Mouse (Mus musculus): ENCODE measurements around the gene Gm5741. TPM values are rescaled to one million over a fixed set of nuclear protein-coding genes. Genes with fewer than 3 reads are reported as not detected.
A peak's percentile ranks its signal among the peaks of the same experiment; 100 is the strongest.

Gene Gm5741
- total RNA-seq, 2 experiments from 2014 or later: not detected

GRCm38 (mm10) chr8:85074617-85075016 is 6.8 kb upstream of the Gm5741 start:
- intact Hi-C loops (cut with DNase I): loop anchor here (5.0 kb wide), 1 partner anchor 213 kb away; no protein-coding TSS in a partner anchor
- DNase-seq: no peak

GRCm38 (mm10) chr8:85074167-85074566 is 6.4 kb upstream of the Gm5741 start:
- DNase-seq: no peak
- intact Hi-C loops (cut with DNase I): no loop called here

GRCm38 (mm10) chr8:85073041-85073612 is 5.3 kb upstream of the Gm5741 start:
- DNase-seq: no peak
- intact Hi-C loops (cut with DNase I): no loop called here

- DNase-seq: no peak
- intact Hi-C loops (cut with DNase I): no loop called here
Observed at GRCm38 (mm10) chr8:85072364-85072929, 4.7 kb upstream of the Gm5741 start.

- peak; percentile 88 to 92 for DNase-seq
- intact Hi-C loops (cut with DNase I): no loop called here
Observed at GRCm38 (mm10) chr8:85071514-85072281, 3.9 kb upstream of the Gm5741 start, which contains the start of gene Dhps. TSS of gene Dhps (plus strand) at chr8:85071757.

- no peak for DNase-seq
- intact Hi-C loops (cut with DNase I): no loop called here
Observed at GRCm38 (mm10) chr8:85071041-85071440, 3.3 kb upstream of the Gm5741 start.

- DNase-seq: no peak
- intact Hi-C loops (cut with DNase I): no loop called here
Observed at GRCm38 (mm10) chr8:85067155-85067554, 627 bp downstream of the Gm5741 start.

- no peak for DNase-seq
- intact Hi-C loops (cut with DNase I): no loop called here
Observed at GRCm38 (mm10) chr8:85065213-85065612, 2.6 kb downstream of the Gm5741 start.

GRCm38 (mm10) chr8:85062603-85063002 is 5.2 kb downstream of the Gm5741 start:
- intact Hi-C loops (cut with DNase I): no loop called here
- no peak for DNase-seq

GRCm38 (mm10) chr8:85059879-85060616 is 7.7 kb downstream of the Gm5741 start, which contains the start of gene Fbxw9:
TSS of gene Fbxw9 (plus strand) at chr8:85060055.
- intact Hi-C loops (cut with DNase I): no loop called here

GRCm38 (mm10) chr8:85057367-85057766 is 10.4 kb downstream of the Gm5741 start:
- no peak for DNase-seq
- intact Hi-C loops (cut with DNase I): no loop called here

More at GRCm38 (mm10) chr8:85059879-85060616, 7.7 kb downstream of the Gm5741 start, which contains the start of gene Fbxw9:
- peak; percentile 82 to 91 for DNase-seq

- intact Hi-C loops (cut with DNase I): no loop called here
- DNase-seq: no peak
Observed at GRCm38 (mm10) chr8:85043619-85044018, 24.2 kb downstream of the Gm5741 start.

- DNase-seq: peak; percentile 53 to 59
- intact Hi-C loops (cut with DNase I): no loop called here
Observed at GRCm38 (mm10) chr8:85037681-85038531, 29.9 kb downstream of the Gm5741 start.

- no peak for DNase-seq
- intact Hi-C loops (cut with DNase I): no loop called here
Observed at GRCm38 (mm10) chr8:85037366-85037680, 30.5 kb downstream of the Gm5741 start.

GRCm38 (mm10) chr8:85036718-85037365 is 30.9 kb downstream of the Gm5741 start, which contains the start of gene Tnpo2:
TSS of gene Tnpo2 (plus strand) at chr8:85036915.
- DNase-seq: peak; percentile 87 to 89
- intact Hi-C loops (cut with DNase I): no loop called here

GRCm38 (mm10) chr8:85036381-85036717 is 31.4 kb downstream of the Gm5741 start:
- DNase-seq: no peak
- intact Hi-C loops (cut with DNase I): no loop called here

- peak in 1 of 2 experiments; percentile 23 for DNase-seq
- intact Hi-C loops (cut with DNase I): no loop called here
Observed at GRCm38 (mm10) chr8:85035728-85036310, 32.0 kb downstream of the Gm5741 start.

- no peak for DNase-seq
- intact Hi-C loops (cut with DNase I): no loop called here
Observed at GRCm38 (mm10) chr8:85035165-85035727, 32.5 kb downstream of the Gm5741 start.

- peak; percentile 69 to 74 for DNase-seq
- intact Hi-C loops (cut with DNase I): no loop called here
Observed at GRCm38 (mm10) chr8:85034764-85035163, 33.0 kb downstream of the Gm5741 start.

Data from heart, postnatal 14 days (tissue).